Mouse (Mus musculus): Measurements from ENCODE around the gene Prss56.

DNA sequence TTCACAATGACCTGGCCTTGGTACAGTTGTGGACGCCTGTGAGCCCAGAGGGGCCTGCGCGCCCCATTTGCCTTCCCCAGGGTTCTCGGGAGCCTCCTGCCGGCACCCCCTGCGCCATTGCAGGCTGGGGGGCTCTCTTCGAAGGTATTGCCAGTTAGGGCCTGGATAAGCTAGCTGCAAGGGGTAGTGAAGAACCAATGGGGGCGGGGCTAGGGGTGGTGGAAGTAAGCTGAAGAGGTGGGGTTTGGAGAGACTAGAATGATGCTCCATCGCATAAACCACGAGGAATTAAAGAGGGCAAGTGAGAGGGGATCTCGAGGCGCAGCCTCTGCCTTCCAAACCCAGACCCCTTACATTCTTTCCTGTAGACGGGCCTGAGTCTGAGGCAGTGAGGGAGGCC is 2.4 kb downstream of the Prss56 start:
- TF ChIP-seq CTCF (IDR thresholded peaks at IDR 0.05; ENCODE audit: low read depth) (no peak; the same call in 1 of the 2 replicates), EP300 (IDR thresholded peaks at IDR 0.05; ENCODE audit: low read depth) (no peak)
